Mouse (Mus musculus) kidney, embryonic 16.5 days (tissue): ENCODE data around the gene Odc1. TPM values are rescaled to one million over a fixed set of nuclear protein-coding genes. Genes with fewer than 3 reads are reported as not detected.

Source experiments
- ATAC-seq: fragments of 200-750 bp; cut with Nextera tagmentation; 2 replicates; pipeline ENCODE4 v1.8.0; 2017; ENCODE audit warnings: moderate TSS enrichment; ENCODE audit not compliant: low FRiP score, low TSS enrichment
- H3K27ac ChIP-seq: fragments of 300-500 bp; sonication (generic); 2 replicates; pipeline ENCODE4 v1.5.1; 2014; ENCODE audit warnings: low read length
- H3K27me3 ChIP-seq: fragments of 300-500 bp; sonication (generic); 2 replicates; pipeline ENCODE4 v1.6.1; 2014; ENCODE audit warnings: low read length, control low read depth, mixed read lengths; ENCODE audit not compliant: insufficient read depth
- H3K36me3 ChIP-seq: fragments of 300-500 bp; sonication (generic); 2 replicates; pipeline ENCODE4 v1.6.1; 2014; ENCODE audit warnings: low read length, control low read depth, mixed read lengths; ENCODE audit not compliant: insufficient read depth
- H3K4me1 ChIP-seq: fragments of 300-500 bp; sonication (generic); 2 replicates; pipeline ENCODE4 v1.6.1; 2014; ENCODE audit warnings: low read length, control low read depth, mixed read lengths; ENCODE audit not compliant: insufficient read depth
- H3K4me2 ChIP-seq: fragments of 300-500 bp; sonication (generic); replicated peaks from 2 replicates; pipeline ENCODE4 v1.6.1; 2014; ENCODE audit warnings: low read depth, low read length
- H3K4me3 ChIP-seq: fragments of 300-500 bp; sonication (generic); 2 replicates; pipeline ENCODE4 v1.5.1; 2014; ENCODE audit warnings: mild to moderate bottlenecking, low read length
- H3K9ac ChIP-seq: fragments of 300-500 bp; sonication (generic); replicated peaks from 2 replicates; pipeline ENCODE4 v1.6.1; 2014; ENCODE audit warnings: low read length
- H3K9me3 ChIP-seq: fragments of 300-500 bp; sonication (generic); 2 replicates; pipeline ENCODE4 v1.6.1; 2016; ENCODE audit warnings: low read length, control low read depth
- WGBS: fragments of 180-500 bp; shearing (Covaris S2); extraction: QIAGEN DNeasy Blood & Tissue Kit; methylation state at CpG from one replicate; pipeline ENCODE4 v1.1.7; 2014; 5-methylcytosine and 5-hydroxymethylcytosine counted together
- polyA plus RNA-seq: library from polyadenylated mRNA; unstranded; fragments of >200 nt; fragmentation: Nextera tagmentation; extraction: Ambion mirVana; gene quantifications from 2 replicates; pipeline ENCODE4 v1.2.1, GENCODE M21; 2015

Gene Odc1
- polyA plus RNA-seq, 1 experiment from 2014 or later, result 217 TPM

DNA sequence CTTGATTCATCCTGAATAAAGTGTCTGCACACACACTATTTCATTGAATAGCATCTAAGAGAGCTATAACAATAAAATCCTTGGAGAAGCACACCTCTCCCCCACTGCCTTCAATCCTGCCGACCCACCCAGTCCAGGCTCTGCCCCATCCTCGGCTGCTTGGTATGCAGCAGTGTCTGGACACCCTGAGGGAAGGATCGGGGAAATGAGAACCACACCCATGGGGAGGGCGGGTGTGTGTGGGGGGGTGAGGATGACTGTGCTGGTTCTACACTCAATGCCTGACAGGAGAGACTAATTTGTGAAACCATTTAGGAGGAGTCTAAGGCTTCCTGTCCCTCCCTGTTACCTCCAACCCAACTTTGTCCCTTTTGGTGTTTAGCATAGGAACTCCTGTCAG lies 34.0 kb downstream of the Odc1 start:
- H3K9ac ChIP-seq, result no peak overlapping the region
- no peaks in the 10 kb centered on the region for H3K27me3 ChIP-seq
- ATAC-seq, result no peak
- no peak overlapping the region for H3K27ac ChIP-seq
- H3K36me3 ChIP-seq, result no peaks in the 10 kb centered on the region
- no peak overlapping the region for H3K4me2 ChIP-seq
- no peaks in the 10 kb centered on the region for H3K9me3 ChIP-seq
- peaks cover 13% of the 10 kb centered on the region for H3K4me1 ChIP-seq
- no peak overlapping the region for H3K4me3 ChIP-seq
- WGBS, result 16% methylated on average over 4 of the region's 4 CpGs

DNA sequence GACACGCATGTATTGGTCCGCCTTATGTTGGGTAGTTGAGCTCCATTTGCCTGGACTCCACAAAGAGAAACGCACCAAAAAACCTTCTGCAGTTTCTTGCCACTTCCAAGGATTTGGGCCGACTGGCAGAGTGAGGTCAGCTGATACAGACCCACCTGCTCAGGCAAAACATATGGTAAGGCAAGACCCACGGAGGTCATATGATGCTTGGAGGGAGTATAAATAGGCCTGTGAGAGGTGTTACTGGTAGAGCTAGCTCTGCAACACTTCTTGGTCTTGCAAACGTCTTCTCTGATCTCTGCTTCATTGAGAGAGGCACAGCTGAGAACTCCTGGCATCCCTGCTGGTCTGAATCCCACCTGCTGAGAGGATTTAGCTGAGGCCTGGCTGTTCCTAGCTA lies 36.4 kb downstream of the Odc1 start:
- no peaks in the 10 kb centered on the region for H3K36me3 ChIP-seq
- no peak overlapping the region for H3K27ac ChIP-seq
- H3K9ac ChIP-seq, result no peak overlapping the region
- H3K4me2 ChIP-seq, result no peak overlapping the region
- no peaks in the 10 kb centered on the region for H3K9me3 ChIP-seq
- 71% methylated on average over 6 of the region's 6 CpGs for WGBS
- no peaks in the 10 kb centered on the region for H3K27me3 ChIP-seq
- no peak overlapping the region for H3K4me3 ChIP-seq
- ATAC-seq, result no peak
- H3K4me1 ChIP-seq, result peaks cover 15% of the 10 kb centered on the region

DNA sequence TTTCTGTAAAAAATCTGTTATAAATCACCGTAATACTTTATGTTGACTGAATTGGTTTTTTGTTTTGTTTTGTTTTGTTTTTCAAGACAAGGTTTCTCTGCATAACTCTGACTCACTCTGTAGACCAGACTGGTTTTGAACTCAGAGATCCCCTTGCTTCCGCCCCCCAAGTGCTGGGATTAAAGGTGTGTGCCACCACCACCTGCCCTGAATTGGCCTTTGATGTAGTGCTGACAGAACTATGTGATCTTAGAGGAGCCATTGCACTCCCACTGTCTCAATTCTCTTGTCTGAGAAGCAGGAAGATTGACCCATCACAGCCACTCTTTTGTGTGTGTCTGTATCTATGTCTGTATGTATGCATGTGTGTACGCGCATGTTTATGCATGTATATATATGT lies 37.8 kb downstream of the Odc1 start:
- H3K27ac ChIP-seq, result no peak overlapping the region
- H3K9ac ChIP-seq, result no peak overlapping the region
- H3K4me2 ChIP-seq, result no peak overlapping the region
- H3K27me3 ChIP-seq, result no peaks in the 10 kb centered on the region
- H3K4me3 ChIP-seq, result no peak overlapping the region
- peaks cover 9% of the 10 kb centered on the region; the same call in 1 of the 2 replicates for H3K4me1 ChIP-seq
- 94% methylated on average over 4 of the region's 4 CpGs for WGBS
- no peaks in the 10 kb centered on the region for H3K9me3 ChIP-seq
- no peak for ATAC-seq
- no peaks in the 10 kb centered on the region for H3K36me3 ChIP-seq

DNA sequence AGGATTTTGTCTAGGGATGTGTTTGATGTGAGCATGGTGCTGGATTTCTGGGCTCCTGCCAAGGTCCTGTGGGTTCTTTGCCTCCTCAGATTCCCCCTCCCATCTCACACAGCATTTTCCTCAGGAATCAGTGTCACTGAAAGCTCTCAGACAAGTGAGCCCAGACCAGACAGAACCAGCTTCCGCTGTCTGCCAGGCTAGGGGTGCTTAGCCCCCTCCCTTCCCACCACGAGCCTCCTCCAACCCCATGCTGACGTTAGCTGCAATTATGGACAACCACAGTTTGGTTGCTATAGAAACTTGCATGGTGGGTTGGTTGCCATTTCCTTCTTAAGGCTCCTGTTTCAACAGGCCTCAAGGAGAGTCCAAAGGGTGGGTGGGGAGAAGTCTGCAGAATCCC lies 39.3 kb downstream of the Odc1 start:
- H3K9me3 ChIP-seq, result no peaks in the 10 kb centered on the region
- WGBS, result 20% methylated on average over 3 of the region's 3 CpGs
- no peaks in the 10 kb centered on the region for H3K27me3 ChIP-seq
- H3K27ac ChIP-seq, result peak overlapping the region; percentile 52; the same call in 1 of the 2 replicates
- no peak overlapping the region for H3K9ac ChIP-seq
- no peak overlapping the region for H3K4me2 ChIP-seq
- peak; percentile 87 for ATAC-seq
- H3K36me3 ChIP-seq, result no peaks in the 10 kb centered on the region
- H3K4me3 ChIP-seq, result no peak overlapping the region
- H3K4me1 ChIP-seq, result peaks cover 9% of the 10 kb centered on the region; the same call in 1 of the 2 replicates

DNA sequence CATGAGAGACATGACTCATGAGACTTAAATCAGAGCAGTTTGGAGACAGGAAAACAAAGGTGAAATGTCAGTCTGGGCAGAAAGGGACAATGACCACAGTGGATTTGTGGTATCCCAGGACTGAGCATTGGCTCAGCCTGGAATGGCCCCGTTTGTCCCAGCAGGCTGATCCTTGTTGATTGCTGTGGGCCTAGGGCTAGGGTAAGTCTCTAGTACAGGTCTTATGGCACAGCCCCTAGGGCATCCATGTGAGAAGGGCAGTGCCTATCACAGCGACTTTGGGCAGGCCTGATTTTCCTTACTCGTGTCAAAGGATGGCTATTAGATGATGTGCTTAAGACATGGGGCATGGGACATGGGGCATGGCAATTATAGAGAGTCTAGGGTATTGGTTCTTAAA lies 41.4 kb downstream of the Odc1 start:
- no peak overlapping the region for H3K4me3 ChIP-seq
- no peak overlapping the region for H3K27ac ChIP-seq
- no peak overlapping the region for H3K4me2 ChIP-seq
- peaks cover 9% of the 10 kb centered on the region; the same call in 1 of the 2 replicates for H3K4me1 ChIP-seq
- no peaks in the 10 kb centered on the region for H3K36me3 ChIP-seq
- no peaks in the 10 kb centered on the region for H3K27me3 ChIP-seq
- 90% methylated on average over 3 of the region's 3 CpGs for WGBS
- no peak overlapping the region for H3K9ac ChIP-seq
- H3K9me3 ChIP-seq, result no peaks in the 10 kb centered on the region
- ATAC-seq, result no peak

DNA sequence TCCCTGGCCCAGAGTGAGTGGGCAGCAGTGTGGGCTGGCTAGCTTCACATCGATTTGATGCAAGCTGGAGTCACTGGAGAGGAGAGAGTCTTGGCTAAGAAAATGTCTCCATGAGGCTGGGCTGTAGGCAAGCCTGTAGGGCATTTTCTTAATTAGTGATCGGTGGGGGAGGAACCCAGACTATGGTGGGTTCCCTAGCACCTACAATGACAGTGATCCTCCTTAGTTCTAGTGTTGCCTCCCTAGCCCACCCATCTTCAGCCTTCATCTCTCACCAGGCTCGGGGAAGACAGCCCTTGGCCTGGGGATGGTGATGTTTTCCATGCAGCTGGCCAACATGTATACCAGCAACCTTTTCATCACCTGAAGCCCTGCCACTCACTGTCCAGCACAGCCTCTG lies 43.8 kb downstream of the Odc1 start:
- Histone ChIP-seq H3K4me1 (peaks cover 9% of the 10 kb centered on the region; the same call in 1 of the 2 replicates), H3K36me3 (no peaks in the 10 kb centered on the region), H3K9ac (no peak overlapping the region), H3K9me3 (no peaks in the 10 kb centered on the region), H3K4me2 (no peak overlapping the region), H3K27me3 (no peaks in the 10 kb centered on the region), H3K27ac (no peak overlapping the region), H3K4me3 (no peak overlapping the region)
- no peak for ATAC-seq
- 85% methylated on average over 3 of the region's 3 CpGs for WGBS

DNA sequence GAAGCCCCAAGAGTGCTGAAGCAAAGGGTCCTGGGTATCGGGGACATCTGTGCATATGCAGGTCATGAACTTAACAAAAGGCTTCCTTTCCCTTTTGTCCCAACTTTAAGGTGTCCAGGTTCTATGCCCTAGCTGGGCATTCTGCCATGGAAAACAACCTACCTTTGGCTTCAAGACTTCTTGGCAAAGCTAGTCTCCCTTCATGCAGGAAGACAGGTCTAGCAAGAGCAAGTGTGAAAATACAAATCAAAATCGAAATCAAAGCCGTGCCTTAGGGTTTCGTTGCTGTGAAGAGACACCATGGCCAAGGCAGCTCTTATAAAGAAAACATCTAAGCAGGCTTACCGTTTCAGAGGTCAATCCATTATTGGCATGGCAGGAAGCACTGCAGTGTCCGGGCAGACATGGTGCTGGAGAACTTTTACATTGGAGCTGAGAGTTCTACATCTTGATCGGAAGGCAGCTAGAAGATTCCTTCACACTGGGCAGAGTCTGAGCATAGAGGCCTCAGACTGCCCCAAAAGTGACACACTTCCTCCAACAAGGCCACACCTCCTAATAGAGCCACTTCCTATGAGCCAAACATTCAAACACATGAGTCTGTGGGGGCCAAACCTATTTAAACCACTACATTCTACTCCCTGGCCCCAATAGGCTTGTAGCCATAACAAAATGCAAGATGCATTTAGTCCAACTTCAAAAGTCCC lies 44.5 kb downstream of the Odc1 start:
- Histone ChIP-seq H3K4me2 (no peak overlapping the region), H3K4me1 (peaks cover 3% of the 10 kb centered on the region; the same call in 1 of the 2 replicates), H3K27ac (no peak overlapping the region), H3K9me3 (no peaks in the 10 kb centered on the region), H3K9ac (no peak overlapping the region), H3K36me3 (no peaks in the 10 kb centered on the region), H3K27me3 (no peaks in the 10 kb centered on the region), H3K4me3 (no peak overlapping the region)
- 87% methylated on average over 7 of the region's 7 CpGs for WGBS
- ATAC-seq, result no peak

DNA sequence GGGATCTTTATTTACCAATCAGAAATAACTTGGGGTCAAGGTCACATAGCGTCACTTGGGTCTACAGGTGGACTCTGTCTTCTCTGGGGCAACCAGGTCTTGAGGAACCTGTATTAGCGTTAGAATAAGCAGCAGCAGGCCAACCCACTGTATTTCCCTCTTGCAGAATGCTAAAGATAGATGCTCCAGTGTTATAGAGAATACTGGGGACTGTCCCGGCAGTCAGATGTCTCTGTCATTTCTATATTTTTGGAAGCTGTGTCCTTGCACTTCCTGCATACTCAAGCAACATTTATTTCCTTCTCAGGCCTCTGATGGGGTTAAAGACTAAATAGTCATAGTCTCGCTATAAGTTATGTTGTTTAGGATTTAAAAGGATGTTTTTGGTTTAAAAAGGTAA lies 46.7 kb downstream of the Odc1 start:
- no peak overlapping the region for H3K27ac ChIP-seq
- H3K4me1 ChIP-seq, result no peaks in the 10 kb centered on the region
- no peaks in the 10 kb centered on the region for H3K36me3 ChIP-seq
- WGBS, result 77% methylated on average over 4 of the region's 4 CpGs
- H3K27me3 ChIP-seq, result no peaks in the 10 kb centered on the region
- H3K9ac ChIP-seq, result no peak overlapping the region
- no peaks in the 10 kb centered on the region for H3K9me3 ChIP-seq
- no peak for ATAC-seq
- H3K4me2 ChIP-seq, result no peak overlapping the region
- H3K4me3 ChIP-seq, result no peak overlapping the region

DNA sequence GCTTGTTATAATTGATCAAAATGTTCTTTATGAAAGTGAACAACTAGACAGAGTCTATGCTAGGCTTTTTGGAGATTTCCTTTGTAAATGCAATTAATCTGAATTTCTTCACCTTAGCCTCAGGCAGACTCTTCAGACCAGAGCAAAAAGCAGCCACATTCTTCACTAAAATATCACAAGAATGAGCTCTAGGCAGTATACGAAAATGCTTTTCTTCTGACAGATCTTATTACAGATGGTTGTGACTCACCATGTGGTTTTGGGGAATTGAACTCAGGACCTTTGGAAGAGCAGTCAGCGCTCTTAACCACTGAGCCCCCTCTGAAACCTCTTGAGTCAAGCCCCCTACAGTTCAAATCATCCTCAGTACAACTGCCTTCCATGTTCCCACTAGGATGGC lies 49.4 kb downstream of the Odc1 start:
- Histone ChIP-seq H3K36me3 (no peaks in the 10 kb centered on the region), H3K4me1 (no peaks in the 10 kb centered on the region), H3K4me2 (no peak overlapping the region), H3K9ac (no peak overlapping the region), H3K27me3 (no peaks in the 10 kb centered on the region), H3K9me3 (no peaks in the 10 kb centered on the region), H3K4me3 (no peak overlapping the region), H3K27ac (no peak overlapping the region)
- 84% methylated on average over 2 of the region's 2 CpGs for WGBS
- no peak for ATAC-seq

DNA sequence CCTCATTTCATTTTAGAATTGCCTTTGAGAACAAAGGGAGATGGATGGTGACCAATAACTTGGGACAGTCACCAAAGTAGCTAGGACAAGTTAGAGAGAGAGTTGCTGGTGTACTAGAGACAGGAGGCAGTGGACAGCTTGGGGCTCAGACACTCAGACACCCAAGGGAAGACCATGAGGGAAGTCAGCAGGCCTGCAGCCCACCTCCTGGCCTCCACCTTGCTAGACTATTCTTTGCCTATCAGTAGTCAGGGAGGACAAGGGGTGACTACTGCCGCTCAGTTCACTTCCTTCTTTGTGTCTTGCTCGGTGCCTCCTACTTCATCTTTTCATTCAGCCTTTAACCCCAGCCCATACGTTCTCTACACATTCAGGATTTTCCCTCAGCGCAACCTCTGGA lies 50.1 kb downstream of the Odc1 start:
- ATAC-seq, result no peak
- Histone ChIP-seq H3K4me2 (no peak overlapping the region), H3K27me3 (no peaks in the 10 kb centered on the region), H3K9ac (no peak overlapping the region), H3K27ac (no peak overlapping the region), H3K36me3 (no peaks in the 10 kb centered on the region), H3K4me3 (no peak overlapping the region), H3K4me1 (no peaks in the 10 kb centered on the region), H3K9me3 (no peaks in the 10 kb centered on the region)
- WGBS, result 60% methylated on average over 4 of the region's 4 CpGs
